Mouse (Mus musculus) liver, adult 2 months (tissue): Measurements from ENCODE around the gene Chga.

Source experiments
- CTCF ChIP-seq: fragments of 200-500 bp; IDR thresholded peaks from 2 replicates; pipeline ENCODE4 v1.5.1; 2011; ENCODE audit warnings: low read depth, low read length, control low read depth
- POLR2A ChIP-seq: fragments of 200-500 bp; IDR thresholded peaks from 2 replicates; pipeline ENCODE4 v1.6.1; 2011; ENCODE audit warnings: low read length, control low read depth; ENCODE audit not compliant: insufficient read depth; ENCODE audit errors: extremely low read depth

GRCm38 (mm10) chr12:102540278-102540677 lies 14.5 kb upstream of the Chga start:
- no peak for TF ChIP-seq CTCF
- TF ChIP-seq POLR2A, result no peak
